In genomic region chr11:80712201-80712600, GRCm38 (mm10) we compare ENCODE assay signal across 26 mouse cellular contexts.
DNase-seq lines count a peak whose midpoint lies in the region; ATAC-seq and TF ChIP-seq lines count a peak whose summit lies in the region.
"Had no signal": no experiment of that assay in that cellular context is flagged by ENCODE, and none has a peak within 500 bp of the region (broad histone marks: within the 10 kb centered on the region; RNA-seq: fewer than 3 reads in every experiment).

No protein-coding gene starts in this region.

- H3K9me3 ChIP-seq in heart, embryonic 10.5 days = no peaks in the 10 kb centered on the region
- H3K9me3 ChIP-seq in lung, embryonic 14.5 days (ENCODE audit: low read depth, low read length) = no peaks in the 10 kb centered on the region
- H3K9me3 ChIP-seq: embryonic facial prominence, embryonic 10.5 days; embryonic facial prominence, embryonic 13.5 days; forebrain, embryonic 12.5 days; forebrain, embryonic 15.5 days; heart, embryonic 12.5 days; heart, embryonic 15.5 days; hindbrain, embryonic 12.5 days; hindbrain, embryonic 15.5 days had no signal

- TF ChIP-seq POLR2A in heart, adult 2 months (IDR thresholded peaks at IDR 0.05; ENCODE audit: insufficient read depth, low read depth, low read length) = no peak

- H3K27ac ChIP-seq in heart, adult 2 months = peak overlapping the region; percentile 83
- H3K27ac ChIP-seq in heart, embryonic 10.5 days = no peak overlapping the region
- no peak overlapping the region for H3K27ac ChIP-seq in lung, embryonic 14.5 days (ENCODE audit: low read depth)
- peak overlapping the region; percentile 51 for H3K27ac ChIP-seq in brown adipose tissue, adult 24 weeks (replicated peaks; ENCODE audit: low read depth, low read length)
- H3K27ac ChIP-seq: embryonic facial prominence, embryonic 10.5 days; embryonic facial prominence, embryonic 13.5 days; forebrain, embryonic 12.5 days; forebrain, embryonic 15.5 days; heart, embryonic 15.5 days; hindbrain, embryonic 12.5 days; hindbrain, embryonic 15.5 days had no signal

- no peak for DNase-seq in heart, adult 2 months
- DNase-seq in heart, embryonic 10.5 days (ENCODE audit: low spot score) = no peak
- DNase-seq in lung, embryonic 14.5 days = peak; percentile 57
- DNase-seq in lung, postnatal 10 days = no peak
- DNase-seq in kidney, postnatal 10 days = no peak
- DNase-seq: adrenal gland, adult 2 months; adrenal gland, postnatal 14 days; cerebellum, adult 11-12 months; cerebellum, adult 8-10 months; cerebellum, postnatal 10 days; cerebellum, postnatal 36 days; embryo, embryonic 11 days; gastrocnemius, postnatal 10 days; gastrocnemius, postnatal 36 days; heart, adult 18-20 months; heart, postnatal 14 days had no signal

- no peak for TF ChIP-seq CTCF in heart, adult 2 months (IDR thresholded peaks at IDR 0.05)
- TF ChIP-seq CTCF in lung, embryonic 14.5 days (IDR thresholded peaks at IDR 0.05; ENCODE audit: low read depth) = no peak

- peaks cover 17% of the 10 kb centered on the region for H3K36me3 ChIP-seq in heart, adult 2 months (ENCODE audit: control insufficient read depth, insufficient read depth, low read length)
- no peaks in the 10 kb centered on the region for H3K36me3 ChIP-seq in heart, embryonic 10.5 days
- no peaks in the 10 kb centered on the region for H3K36me3 ChIP-seq in lung, embryonic 14.5 days (ENCODE audit: insufficient read depth)
- H3K36me3 ChIP-seq: embryonic facial prominence, embryonic 10.5 days; embryonic facial prominence, embryonic 13.5 days; forebrain, embryonic 12.5 days; forebrain, embryonic 15.5 days; heart, embryonic 12.5 days; heart, embryonic 15.5 days; hindbrain, embryonic 12.5 days; hindbrain, embryonic 15.5 days had no signal

- no peak for TF ChIP-seq EP300 in heart, adult 2 months (IDR thresholded peaks at IDR 0.05; ENCODE audit: insufficient read depth, low read depth, low read length)

- H3K9ac ChIP-seq in heart, adult 2 months (ENCODE audit: low read depth, low read length) = no peak overlapping the region
- H3K9ac ChIP-seq in lung, embryonic 14.5 days = no peak overlapping the region
- H3K9ac ChIP-seq: embryonic facial prominence, embryonic 13.5 days; forebrain, embryonic 12.5 days; forebrain, embryonic 15.5 days; heart, embryonic 12.5 days; heart, embryonic 15.5 days; hindbrain, embryonic 12.5 days; hindbrain, embryonic 15.5 days had no signal

- H3K27me3 ChIP-seq in heart, adult 2 months (ENCODE audit: control insufficient read depth, insufficient read depth, low read length) = no peaks in the 10 kb centered on the region
- no peaks in the 10 kb centered on the region for H3K27me3 ChIP-seq in heart, embryonic 10.5 days (ENCODE audit: insufficient read depth, poor library complexity, severe bottlenecking)
- H3K27me3 ChIP-seq in lung, embryonic 14.5 days (ENCODE audit: insufficient read depth, low read length) = no peaks in the 10 kb centered on the region
- H3K27me3 ChIP-seq: embryonic facial prominence, embryonic 13.5 days; forebrain, embryonic 12.5 days; forebrain, embryonic 15.5 days; heart, embryonic 12.5 days; heart, embryonic 15.5 days; hindbrain, embryonic 12.5 days; hindbrain, embryonic 15.5 days had no signal

- no peak overlapping the region for H3K4me3 ChIP-seq in heart, adult 2 months
- H3K4me3 ChIP-seq in heart, embryonic 10.5 days = no peak overlapping the region
- H3K4me3 ChIP-seq in lung, embryonic 14.5 days (ENCODE audit: low read depth, low read length) = no peak overlapping the region
- no peak overlapping the region for H3K4me3 ChIP-seq in brown adipose tissue, adult 24 weeks (ENCODE audit: insufficient read depth, low read depth, low read length)
- H3K4me3 ChIP-seq: embryonic facial prominence, embryonic 10.5 days; embryonic facial prominence, embryonic 13.5 days; erythroblast, embryonic 14.5 days; forebrain, embryonic 12.5 days; forebrain, embryonic 15.5 days; heart, embryonic 12.5 days; heart, embryonic 15.5 days; hindbrain, embryonic 12.5 days; hindbrain, embryonic 15.5 days had no signal

- 62% methylated on average over 3 of the region's 3 CpGs for WGBS in heart, adult 2 months
- WGBS in heart, embryonic 10.5 days = 67% methylated on average over 3 of the region's 3 CpGs
- WGBS in lung, embryonic 14.5 days = 26% methylated on average over 3 of the region's 3 CpGs

- H3K4me2 ChIP-seq in lung, embryonic 14.5 days = no peak overlapping the region
- H3K4me2 ChIP-seq: embryonic facial prominence, embryonic 13.5 days; forebrain, embryonic 12.5 days; forebrain, embryonic 15.5 days; heart, embryonic 12.5 days; heart, embryonic 15.5 days; hindbrain, embryonic 12.5 days; hindbrain, embryonic 15.5 days had no signal

- H3K79me2 ChIP-seq in heart, adult 2 months (replicated peaks; ENCODE audit: control insufficient read depth, insufficient read depth, low read length) = no peaks in the 10 kb centered on the region

- H3K4me1 ChIP-seq in heart, adult 2 months (ENCODE audit: control insufficient read depth, insufficient read depth, low read length) = peaks cover 20% of the 10 kb centered on the region
- peaks cover 3% of the 10 kb centered on the region; the same call in 1 of the 2 replicates for H3K4me1 ChIP-seq in heart, embryonic 10.5 days
- H3K4me1 ChIP-seq in lung, embryonic 14.5 days (ENCODE audit: insufficient read depth) = 0 out of 2 replicates have a peak, but pooled peaks cover 3% of the 10 kb centered on the region
- H3K4me1 ChIP-seq in brown adipose tissue, adult 24 weeks (ENCODE audit: control insufficient read depth, insufficient read depth, insufficient read length, low read length) = peaks cover 22% of the 10 kb centered on the region
- H3K4me1 ChIP-seq: embryonic facial prominence, embryonic 10.5 days; embryonic facial prominence, embryonic 13.5 days; forebrain, embryonic 12.5 days; forebrain, embryonic 15.5 days; heart, embryonic 15.5 days; hindbrain, embryonic 12.5 days; hindbrain, embryonic 15.5 days had no signal

- no peak for ATAC-seq in lung, embryonic 14.5 days (ENCODE audit: insufficient read depth)
- ATAC-seq: forebrain, embryonic 15.5 days had no signal

- intact Hi-C loops in heart, adult 2 months (cut with DNase I) = no loop called here

Comparison
In these comparisons a context has a peak if more than half of its experiments do, and no peak if none do; other contexts are left out.
1. H3K27ac ChIP-seq: peak in heart, adult 2 months (single experiment) and brown adipose tissue, adult 24 weeks (single experiment); none in heart, embryonic 10.5 days (single experiment) and lung, embryonic 14.5 days (single experiment).